Mouse (Mus musculus) ES-Bruce4 (cell line): Measurements from ENCODE around the gene Rab40c.

Experiments
- CTCF ChIP-seq: IDR thresholded peaks from one replicate; pipeline ENCODE4 v1.8.1; 2011; ENCODE audit warnings: low read depth, low read length
- POLR2A ChIP-seq: IDR thresholded peaks from one replicate; pipeline ENCODE4 v1.8.1; 2011; ENCODE audit warnings: low read length; ENCODE audit not compliant: insufficient read depth

DNA sequence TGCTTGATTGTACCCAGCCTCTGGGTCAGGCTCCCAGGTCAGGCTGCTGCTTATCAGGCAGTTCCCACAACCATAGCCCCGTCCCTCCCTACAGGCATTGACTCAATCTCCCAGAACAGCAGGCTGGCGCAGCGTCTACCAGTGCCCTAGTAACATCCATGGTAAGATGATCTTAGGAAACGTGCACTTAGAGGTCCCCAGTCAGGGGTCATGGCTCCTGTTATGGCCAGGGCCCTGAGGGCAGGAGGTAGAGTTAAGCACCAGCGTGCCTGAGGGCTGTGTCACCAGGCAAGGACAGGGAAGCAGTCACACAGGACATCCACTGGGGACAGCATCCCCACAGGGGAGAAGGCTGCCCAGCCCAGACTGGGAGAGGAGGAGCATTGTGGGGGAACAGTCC, 37.2 kb downstream of the Rab40c start:
- no peak for TF ChIP-seq CTCF
- TF ChIP-seq POLR2A = no peak
